Mouse (Mus musculus): Measurements from ENCODE around the gene Uri1.

Gene Uri1

DNA sequence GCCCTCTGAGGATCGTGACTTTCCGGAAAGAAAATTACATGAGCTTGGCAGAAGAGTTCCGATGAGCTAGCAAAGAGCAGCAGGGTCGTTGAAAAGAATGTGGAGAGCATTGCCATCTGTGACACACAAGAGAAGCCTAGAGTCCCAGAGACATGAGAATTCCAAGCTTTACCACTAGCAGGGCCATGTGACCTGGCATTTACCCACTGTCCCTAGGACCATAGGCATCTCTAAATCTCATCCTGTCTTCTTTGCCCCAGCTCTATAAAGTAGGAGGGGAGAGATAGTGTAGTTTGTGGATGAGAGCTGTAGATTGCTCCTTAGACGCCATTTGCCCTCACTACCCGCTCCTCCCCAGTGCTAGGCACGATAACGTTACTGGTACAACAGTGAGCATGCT lies at the start of gene Uri1:
TSS of gene Uri1 (minus strand) at position 101 of the 400 bp plus-strand sequence.
- no peak for DNase-seq

DNA sequence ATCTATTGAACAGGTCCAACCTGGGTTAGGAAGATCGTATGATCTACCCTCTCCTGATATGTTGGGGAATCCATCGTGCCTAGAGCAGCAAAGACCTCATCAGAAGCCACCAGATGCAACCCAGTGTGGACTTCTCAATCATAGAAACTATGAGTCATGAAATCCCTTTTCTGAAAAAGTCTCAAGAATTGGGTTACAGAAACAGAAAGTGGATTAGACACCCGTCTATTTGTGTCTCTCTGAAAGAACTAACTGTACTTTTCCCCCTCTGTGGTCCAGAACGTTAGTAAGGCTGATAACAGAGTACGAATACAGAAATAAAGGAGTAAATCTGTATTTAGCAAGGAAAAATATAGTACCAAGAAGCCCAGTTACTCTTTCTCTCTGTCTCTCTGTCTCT lies 47.7 kb upstream of the Uri1 start:
- no peak for DNase-seq

DNA sequence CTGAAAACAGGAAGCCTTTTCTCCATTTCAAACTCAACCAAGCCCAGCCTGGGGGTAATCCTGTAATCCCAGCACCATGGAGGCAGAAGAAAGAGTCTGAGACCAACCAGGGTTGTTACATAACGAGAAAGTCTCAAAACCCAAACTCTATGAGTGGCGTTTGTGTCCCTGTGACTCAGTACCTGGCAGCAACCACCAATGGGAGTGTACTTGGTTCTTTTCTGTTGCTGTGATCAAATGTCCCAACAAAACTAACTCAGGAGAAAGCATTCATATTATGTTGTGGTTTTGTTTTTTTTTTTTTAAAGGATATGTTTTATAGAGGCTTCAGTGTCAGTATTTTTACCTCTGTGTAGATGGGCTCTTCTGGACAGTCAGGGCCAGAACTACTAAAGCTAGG lies 47.3 kb upstream of the Uri1 start:
- DNase-seq = no peak

DNA sequence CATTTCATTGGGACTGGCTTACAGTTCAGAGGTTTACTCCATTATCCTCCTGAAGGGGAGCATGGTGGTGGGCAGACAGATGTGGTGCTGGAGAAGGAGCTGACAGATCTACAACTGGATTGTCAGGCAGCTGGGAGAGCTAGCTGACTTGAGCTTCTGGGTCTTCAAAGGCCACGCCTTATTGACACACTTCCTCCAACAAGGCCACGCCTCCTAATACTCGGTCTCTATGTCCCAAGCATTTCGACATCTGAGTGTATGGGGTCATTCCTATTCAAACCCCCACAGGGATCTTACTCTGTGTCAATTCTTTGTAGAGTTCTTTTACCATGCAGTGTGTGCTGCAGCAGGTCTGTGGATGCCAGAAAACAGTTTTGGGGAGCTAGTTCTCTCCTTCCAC lies 41.1 kb upstream of the Uri1 start:
- DNase-seq = no peak

DNA sequence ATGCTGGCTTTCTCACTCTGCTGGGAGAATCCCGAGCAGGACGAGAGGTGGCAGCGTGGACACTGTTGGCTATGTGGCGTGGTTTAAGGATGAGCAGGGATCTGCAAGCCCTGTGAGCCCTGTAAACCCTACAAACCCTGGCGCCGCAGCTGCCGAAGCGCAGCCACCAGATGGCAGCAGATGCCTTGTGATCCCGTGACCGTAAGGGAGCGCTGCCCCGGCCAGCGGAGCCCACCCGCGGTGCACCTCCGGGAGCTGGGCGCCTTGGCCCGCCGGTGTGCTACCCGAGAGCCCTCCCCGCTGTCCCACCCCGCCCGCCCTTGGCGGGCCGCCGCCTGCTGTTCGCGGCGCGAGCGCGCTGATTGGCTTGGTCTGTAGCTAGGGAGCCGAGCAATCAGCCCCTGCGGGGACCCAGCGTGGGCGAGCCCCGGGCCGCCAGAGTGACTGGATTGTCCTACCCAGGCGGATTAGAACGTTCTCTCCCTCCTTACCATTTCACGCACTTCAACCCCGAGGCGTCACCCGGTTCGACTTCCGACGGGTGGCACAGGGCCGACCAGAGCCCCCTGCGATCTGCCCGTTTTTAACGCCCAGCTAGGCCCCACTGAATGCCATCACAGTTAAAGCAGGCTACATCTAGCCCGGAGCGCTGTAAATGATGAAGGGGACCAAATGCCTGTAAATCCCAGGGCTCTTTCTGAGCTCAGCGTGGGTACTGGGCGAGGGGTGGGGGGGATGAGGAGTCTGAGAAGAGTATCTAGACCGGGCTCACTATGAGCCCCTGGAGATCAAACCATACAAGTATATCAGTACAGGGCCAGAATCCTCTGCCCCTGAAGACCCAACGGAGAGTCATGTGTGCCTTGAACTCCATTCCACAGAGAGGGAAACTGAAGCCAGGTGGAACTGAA lies 38.0 kb upstream of the Uri1 start:
- peak; percentile 93 for DNase-seq

DNA sequence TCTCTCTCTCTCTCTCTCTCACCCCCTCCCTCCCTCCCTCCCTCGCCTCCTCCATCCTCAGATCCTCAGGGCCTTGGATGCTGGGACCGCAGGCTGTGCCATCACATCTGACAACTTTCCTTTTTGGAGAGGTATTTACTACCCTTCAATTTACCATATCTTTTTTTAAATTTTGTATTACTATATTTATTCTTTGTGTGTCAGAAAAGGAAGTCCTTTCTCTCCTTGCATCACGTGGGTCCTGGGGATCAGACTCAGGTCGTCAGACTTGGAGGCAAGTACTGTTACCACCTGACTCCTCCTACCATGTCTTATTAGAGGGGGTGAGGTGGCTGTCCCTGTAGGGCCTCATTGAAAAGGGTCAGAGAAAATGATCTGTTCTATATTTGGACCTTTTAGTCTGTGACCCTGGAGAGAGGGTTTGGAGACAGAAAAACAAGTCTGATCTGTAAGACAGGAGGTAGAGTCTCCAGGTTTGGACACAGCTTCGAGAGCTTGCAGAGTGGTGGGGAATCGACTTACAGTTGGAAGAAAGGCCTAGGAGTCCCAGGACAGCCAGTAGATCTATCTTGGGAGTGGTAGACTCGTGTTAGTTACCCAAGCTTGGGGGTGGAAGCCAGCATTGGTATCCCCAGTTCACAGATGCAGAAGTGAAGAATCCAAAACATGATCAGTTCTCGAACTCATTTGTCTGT lies 36.4 kb upstream of the Uri1 start:
- no peak for DNase-seq

DNA sequence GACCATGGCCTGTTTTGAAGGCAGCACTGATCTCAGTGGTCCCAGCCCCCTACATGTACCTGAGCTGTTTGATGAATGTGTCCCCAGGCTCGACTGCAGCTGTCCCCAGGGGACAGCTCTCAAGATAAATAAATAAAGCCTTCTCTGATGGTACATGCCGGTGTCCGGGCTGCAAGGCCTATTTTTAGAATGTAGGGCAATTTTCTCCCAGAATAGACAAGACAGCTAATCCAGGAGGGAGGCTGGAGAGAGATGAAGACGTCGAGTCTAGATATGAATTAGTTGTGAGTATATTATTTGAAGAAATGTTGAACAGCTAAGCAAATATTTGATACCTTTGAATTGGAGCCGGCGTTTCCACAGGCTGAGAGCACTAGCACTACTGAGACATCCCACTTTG lies 35.7 kb upstream of the Uri1 start:
- DNase-seq = no peak

DNA sequence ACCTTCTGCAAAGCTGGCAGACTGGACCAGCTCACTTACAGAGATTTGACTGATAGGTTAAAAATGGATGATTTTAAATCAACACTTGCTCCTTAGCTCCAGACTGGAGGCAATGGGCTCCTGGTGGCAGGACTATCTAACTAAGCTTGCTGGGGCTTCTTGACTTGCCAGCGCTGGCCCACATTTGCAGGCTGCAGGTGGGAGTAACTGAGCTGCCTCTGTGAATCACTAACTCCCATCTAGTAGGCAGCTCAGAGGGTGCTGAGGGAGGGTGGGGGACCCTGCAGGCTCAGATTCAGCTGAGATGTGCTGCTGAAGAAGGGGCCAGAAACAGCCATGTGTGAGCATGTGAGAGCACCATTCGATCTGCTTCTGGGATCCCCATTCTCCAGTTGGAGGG lies 32.6 kb upstream of the Uri1 start:
- DNase-seq = no peak

DNA sequence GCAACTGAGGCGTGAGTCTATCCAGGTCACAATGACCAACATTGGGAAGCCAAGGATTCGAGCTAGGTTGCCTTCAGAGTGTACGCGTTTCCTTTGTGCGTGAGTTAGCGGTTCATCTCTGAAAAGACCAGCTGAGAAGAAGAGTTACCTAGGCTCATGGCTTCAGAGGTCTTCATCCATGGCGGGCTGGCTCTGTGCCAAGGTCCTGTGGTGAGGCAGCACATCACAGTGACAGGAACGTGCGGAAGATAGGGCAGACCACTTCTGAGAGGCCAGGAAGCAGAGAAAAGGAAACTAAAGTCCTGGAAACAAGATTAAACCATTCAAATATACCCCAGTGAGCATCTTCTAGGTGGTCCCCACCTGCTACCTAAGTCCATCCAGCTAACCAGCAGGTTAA lies 30.9 kb upstream of the Uri1 start:
- peak; percentile 31 for DNase-seq

DNA sequence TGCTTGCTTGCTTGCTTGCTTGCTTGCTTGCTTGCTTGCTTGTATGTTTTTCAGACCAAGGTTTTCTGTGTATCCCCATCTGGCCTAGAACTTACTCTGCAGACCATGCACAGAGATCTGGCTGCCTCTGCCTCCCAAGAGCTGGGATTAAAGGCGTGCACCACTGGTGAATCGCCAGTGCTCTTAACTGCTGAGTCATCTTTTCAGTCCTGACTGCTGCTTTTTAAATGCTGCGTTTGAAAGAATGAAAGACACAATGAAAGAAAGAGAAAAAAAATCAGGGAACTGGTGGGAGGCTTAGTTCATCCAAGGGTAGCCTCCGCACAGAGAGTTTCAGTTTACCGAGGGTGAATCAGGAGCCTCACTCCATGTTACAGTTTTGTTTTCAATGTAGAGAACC lies 23.9 kb upstream of the Uri1 start:
- DNase-seq = no peak

DNA sequence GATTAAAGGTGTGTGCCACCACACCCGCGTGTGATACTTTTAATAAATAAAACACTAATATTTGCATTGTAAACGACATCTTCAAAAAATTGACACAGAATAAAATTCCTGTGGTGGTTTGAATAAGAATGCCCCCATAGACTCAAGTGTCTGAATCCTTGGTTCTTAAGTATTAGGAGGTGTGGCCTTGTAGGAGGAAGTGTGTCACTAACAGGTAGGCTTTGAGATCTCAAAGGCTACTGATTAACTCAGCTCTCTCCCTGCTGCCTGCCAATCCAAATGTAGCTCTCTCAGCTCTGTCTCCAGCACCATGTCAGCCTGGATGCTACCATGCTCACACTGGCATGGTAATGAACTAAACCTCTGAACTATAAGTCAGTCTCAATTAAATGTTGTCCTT lies 17.9 kb upstream of the Uri1 start:
- no peak for DNase-seq

DNA sequence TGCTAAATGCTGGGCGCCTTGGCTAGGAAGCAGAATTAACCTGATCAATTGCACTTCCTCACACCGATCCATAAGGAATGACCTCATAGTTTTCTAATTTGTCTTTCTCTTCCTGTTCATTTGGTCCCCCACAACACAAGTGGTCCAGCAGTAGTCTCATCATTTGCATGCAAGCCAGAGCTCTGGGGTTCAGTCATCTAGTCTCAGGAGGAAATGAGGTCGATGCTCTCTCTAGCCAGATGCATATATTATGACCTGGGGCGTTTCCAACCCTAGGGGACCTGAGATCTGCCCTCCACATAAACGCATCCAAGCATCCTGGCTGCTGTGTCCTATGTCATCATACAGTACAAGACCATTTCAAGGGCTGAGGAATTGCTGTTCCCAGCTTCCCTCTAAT lies 14.2 kb upstream of the Uri1 start:
- DNase-seq = no peak

DNA sequence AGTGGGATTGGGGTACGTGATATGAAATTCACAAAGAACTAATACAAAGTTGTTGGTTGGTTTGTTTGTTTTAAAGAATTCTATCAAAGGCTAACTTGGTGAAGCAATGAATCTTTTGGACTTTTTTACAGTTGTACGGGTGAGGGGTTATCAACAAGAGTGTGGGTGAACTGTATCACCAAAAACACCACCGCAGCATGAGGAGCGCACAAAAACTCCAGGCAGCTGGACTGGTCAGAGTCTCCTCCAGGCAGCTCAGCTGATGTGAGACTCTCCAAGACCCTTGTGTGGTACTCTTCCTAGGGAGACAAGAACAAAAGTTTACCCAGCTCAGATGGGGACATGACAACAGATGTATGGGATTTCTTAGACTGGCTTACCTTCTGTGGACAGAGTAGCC lies 7.8 kb upstream of the Uri1 start:
- no peak for DNase-seq

DNA sequence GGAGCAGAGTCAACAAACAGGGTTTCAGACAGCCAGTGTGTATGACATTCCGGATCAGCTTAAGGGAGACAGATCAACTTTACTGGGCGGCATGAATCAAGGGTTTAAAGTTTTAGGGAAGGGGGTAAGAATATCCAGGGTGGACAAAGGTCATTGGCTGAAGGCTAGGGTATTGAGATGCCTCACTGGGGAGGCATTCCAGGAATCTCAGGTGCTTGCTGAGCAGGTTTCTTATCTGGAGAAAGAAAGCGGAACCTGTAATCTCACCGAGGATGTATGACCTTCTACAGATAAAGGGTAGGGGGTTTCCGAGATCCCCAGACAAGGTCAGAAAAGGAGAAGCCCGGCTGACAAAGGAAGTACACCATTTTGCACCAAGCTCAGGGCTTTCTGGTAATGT lies 7.3 kb upstream of the Uri1 start:
- DNase-seq = no peak

DNA sequence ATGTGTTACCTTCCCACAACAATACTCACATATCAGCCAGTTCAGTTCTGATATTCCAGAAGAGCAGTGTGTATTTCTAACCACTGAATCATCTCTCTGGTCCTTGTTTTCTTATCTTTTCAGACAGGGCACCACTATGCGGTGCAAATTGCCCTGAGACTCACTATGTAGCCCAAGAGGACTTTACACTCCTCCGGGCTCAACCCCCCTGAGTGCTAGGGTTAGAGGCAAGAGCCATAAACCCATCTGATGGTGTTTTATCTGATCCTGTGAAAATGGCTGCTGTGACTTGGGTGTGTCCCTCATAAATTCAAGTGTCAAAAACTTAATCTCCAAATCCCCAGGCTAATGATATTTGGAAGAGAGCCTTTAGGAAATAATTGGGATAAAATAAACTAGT lies 6.6 kb upstream of the Uri1 start:
- DNase-seq = no peak

DNA sequence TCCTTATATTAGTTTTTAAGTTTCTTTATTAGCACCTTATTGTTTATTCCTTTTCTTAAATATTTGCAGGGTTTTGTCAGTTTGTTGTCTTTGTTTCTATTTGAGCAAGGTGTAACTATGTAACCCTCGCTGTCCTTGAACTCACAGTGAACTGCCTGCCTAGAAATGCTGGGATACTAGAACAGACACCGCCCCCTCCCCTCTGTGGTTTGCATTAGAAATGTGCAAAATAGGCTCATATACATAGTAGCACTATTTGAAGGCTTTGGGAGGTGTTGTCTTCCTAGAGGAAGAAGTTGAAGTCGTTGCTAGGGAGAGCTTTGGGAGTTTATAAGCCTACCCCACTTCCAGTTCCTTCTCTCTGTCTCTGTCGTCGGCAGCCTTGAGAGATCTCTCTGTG lies 5.7 kb upstream of the Uri1 start:
- DNase-seq = no peak

DNA sequence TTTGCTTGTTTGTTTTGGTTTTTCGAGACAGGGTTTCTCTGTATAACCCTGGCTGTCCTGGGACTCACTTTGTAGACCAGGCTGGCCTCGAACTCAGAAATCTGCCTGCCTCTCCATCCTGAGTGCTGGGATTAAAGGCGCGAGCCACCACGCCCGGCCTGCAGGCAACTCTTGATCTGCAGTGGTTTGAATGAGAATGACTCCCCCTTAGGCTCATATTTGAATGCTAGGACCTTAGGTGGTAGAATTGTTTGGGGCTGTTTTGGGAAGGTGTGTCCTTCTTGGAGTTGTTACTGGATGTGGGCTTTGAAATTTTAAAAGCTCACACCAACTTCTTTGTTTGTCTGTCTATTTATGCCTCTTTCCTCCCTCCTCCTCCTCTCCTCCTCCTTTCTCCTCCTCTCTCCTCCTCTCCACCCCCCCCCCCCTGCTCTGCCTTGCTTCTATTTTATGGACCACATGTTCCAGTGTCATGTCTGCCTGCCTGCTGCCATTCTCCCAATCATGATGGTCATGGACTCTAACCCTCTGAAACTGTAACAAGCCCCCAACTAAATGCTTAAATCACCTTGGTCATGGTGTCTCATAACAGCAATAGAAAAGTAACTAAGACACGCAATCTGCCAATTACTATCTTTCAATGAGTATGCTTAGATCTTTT lies 4.7 kb upstream of the Uri1 start:
- no peak for DNase-seq

DNA sequence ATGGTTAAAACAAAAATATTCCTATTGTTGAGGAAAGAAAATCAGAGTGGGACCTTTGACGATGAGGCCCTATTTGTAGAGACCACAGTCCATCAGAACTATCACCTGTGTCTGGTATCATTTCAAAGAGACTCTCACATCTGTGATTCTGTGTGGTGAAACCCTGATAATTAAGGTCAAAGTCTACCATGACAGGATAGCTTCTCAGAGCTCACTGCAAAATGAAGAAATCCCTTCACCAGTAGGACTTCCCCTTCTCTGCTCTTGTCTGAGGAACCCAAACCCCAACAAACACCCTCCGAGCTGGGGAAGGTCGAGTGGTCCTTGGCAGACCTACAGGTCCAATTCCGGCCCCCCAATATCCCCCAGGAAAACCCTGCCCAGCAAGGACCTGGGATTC lies 1.5 kb upstream of the Uri1 start:
- no peak for DNase-seq

DNA sequence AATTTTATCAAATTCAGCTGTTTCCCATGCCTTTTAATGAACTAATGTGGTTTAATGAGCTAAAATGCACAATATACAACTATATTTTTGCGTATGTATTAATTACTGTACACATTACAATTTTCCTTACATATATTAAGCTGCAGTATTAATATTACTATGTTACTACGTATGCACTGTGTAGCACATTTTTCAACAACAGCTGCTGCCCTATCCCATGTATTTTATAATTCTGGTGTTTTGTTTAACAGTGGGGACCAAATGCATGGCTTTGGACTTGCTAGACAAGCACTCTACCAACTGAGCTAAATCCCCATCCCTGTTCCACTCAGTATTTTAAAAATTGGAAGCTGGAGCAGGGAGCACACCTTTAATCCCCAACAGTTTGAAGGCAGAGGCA lies 3.6 kb downstream of the Uri1 start:
- no peak for DNase-seq

DNA sequence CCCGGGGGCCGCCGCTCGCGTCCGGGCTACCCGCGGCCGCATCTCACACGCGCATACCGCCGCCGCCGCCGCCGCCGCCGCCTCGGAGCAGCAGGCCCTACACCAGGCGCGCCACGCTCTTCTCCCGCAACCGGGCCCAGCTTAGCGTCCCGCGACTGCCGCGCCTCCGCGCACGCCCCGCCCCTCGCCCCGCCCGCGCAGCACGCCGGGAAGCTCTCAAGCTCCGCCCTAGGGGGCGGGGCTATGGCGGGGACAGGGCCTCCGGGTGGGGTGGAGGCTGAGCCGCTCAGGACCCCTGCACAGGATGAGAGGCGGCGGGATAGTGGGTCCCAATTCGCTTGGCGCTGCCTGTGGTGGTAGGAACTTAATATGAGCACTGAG lies 4.0 kb downstream of the Uri1 start:
- DNase-seq = peak; percentile 99

DNA sequence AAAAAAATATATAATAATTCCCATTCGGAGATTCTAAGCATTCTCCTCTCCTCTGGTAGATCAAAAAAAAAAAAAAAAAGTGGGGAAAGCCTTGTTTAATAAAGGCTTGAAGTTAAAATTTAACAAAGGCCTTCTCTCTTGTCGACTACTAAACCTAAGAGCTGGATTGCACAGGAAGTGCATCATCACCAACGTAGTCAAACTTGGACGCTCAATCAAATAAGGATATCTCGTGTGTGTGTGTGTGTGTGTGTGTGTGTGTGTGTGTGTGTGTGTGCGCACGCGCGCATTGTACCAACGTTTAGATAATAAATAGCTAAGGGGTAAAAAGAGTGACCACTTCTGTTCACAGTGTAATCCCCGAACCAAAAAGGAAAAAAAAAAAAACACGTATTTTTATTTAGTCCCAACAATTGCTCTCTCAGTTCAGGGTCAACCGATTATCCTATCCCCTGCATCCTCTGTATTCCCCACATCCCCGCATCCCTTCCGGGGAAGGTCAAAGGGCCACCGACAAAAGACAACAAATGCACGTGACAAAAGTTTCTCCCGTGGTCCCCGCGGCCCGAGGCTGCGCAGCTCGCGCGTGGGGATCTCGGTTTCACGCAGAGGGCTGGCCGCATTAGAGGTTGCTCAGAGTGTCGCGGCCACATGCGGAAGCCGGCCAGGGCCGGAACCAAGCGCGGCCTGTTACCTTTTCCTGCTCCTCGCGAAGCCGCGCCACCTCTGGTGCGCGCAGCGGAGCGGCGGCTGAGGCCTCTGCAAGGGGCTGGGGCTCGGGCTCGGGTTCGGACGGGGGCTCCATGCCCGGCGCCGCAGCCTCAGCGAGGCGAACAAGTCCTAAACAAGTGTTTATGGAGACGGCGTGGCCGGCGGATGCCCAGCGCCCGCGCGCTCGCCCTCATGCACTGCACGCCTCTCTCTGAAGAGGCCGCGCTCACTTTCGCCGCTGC lies 4.7 kb downstream of the Uri1 start:
- DNase-seq = peak; percentile 78

DNA sequence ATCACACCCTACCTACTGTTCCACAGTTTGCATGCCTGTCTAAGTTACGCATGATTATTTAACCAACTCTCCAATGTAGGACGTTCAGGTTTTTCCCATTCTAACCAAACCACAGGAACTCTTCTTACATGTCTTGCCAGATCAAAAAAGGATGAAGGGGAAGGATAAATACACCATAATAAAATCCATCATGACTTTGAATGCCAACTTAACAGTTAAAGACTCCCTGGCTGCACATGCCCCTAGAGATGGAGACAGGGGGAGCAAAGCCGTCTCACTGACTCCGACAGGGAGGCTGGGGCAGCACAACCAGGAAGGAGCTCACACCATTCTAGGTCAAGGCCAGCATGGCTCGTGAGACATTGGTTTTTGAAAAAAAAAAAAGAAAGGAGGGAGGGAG lies 8.0 kb downstream of the Uri1 start:
- no peak for DNase-seq

DNA sequence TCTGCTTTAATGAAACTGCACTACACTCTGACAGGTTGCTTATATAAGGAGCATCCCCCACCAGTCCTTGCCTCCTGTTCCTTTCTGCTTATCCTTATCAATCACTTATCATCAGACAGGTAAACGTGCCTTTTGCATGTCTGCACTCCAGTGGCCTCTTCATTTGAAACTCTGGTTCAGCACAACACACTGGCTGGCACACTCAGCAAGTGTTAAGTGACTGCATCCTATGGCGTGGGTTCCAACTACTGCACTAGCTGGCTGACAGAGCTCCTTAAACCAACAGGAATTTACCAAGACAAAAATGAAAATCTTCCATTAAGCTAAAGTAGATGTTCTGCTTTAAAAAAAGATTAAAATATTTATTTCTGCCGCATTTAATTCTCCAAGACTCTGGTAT lies 9.4 kb downstream of the Uri1 start:
- DNase-seq = no peak

Data from thymus, postnatal 4 days (tissue).